Mouse (Mus musculus) ES-E14 (cell line): ENCODE measurements around the gene Gpatch8. TPM values are rescaled to one million over a fixed set of nuclear protein-coding genes. Genes with fewer than 3 reads are reported as not detected.

ENCODE experiments used
- DNase-seq: peaks from one replicate; pipeline ENCODE4 v3.0.0-alpha.2; 2013; ENCODE audit warnings: low read depth, low spot score
- H3K27ac ChIP-seq: 2 replicates; pipeline ENCODE4 v1.5.1; 2012; ENCODE audit warnings: low read depth, mild to moderate bottlenecking, low read length, moderate library complexity, mixed read lengths; ENCODE audit not compliant: poor library complexity, insufficient read depth, severe bottlenecking
- H3K36me3 ChIP-seq: 2 replicates; pipeline ENCODE4 v1.6.1; 2012; ENCODE audit warnings: mild to moderate bottlenecking, low read length, moderate library complexity, mixed read lengths; ENCODE audit not compliant: control insufficient read depth, poor library complexity, insufficient read depth, severe bottlenecking
- H3K4me1 ChIP-seq, 2 experiments: fragments of 150-350 bp in 1 of 2; sonication (generic) in 1 of 2; 2 replicates each; pipeline ENCODE4 v1.6.1; 2012; ENCODE audit warnings: low read length in 2 of 2, mild to moderate bottlenecking in 1 of 2, mixed read lengths in 1 of 2; ENCODE audit not compliant: control insufficient read depth in 2 of 2, insufficient read depth in 2 of 2, poor library complexity in 1 of 2
- H3K4me3 ChIP-seq, 2 experiments: fragments of 150-350 bp in 1 of 2; sonication (generic) in 1 of 2; 2 replicates each; pipeline ENCODE4 v1.5.1; 2012; ENCODE audit warnings: low read length in 2 of 2, low read depth in 1 of 2, mild to moderate bottlenecking in 1 of 2, mixed read lengths in 1 of 2; ENCODE audit not compliant: insufficient read depth in 1 of 2, poor library complexity in 1 of 2, severe bottlenecking in 1 of 2
- H3K9ac ChIP-seq: 2 replicates; pipeline ENCODE4 v1.6.1; 2012; ENCODE audit warnings: low read depth, mild to moderate bottlenecking, low read length, mixed read lengths; ENCODE audit not compliant: poor library complexity, insufficient read depth, severe bottlenecking
- H3K9me3 ChIP-seq: fragments of 150-350 bp; sonication (generic); 2 replicates; pipeline ENCODE4 v1.6.1; 2012; ENCODE audit warnings: low read depth, mild to moderate bottlenecking, low read length; ENCODE audit not compliant: control insufficient read depth, insufficient read depth
- CHD2 ChIP-seq: IDR thresholded peaks from 2 replicates; pipeline ENCODE4 v1.6.1; 2014; ENCODE audit warnings: mild to moderate bottlenecking, low read depth, low read length, inconsistent platforms
- HCFC1 ChIP-seq: IDR thresholded peaks from 2 replicates; pipeline ENCODE4 v1.6.1; 2012; ENCODE audit warnings: low read length, inconsistent platforms, borderline replicate concordance; ENCODE audit not compliant: insufficient read depth
- MAFK ChIP-seq: IDR thresholded peaks from 2 replicates; pipeline ENCODE4 v1.6.1; 2014; ENCODE audit warnings: mild to moderate bottlenecking, low read depth, low read length, inconsistent platforms; ENCODE audit not compliant: insufficient read depth
- ZC3H11A ChIP-seq: IDR thresholded peaks from 2 replicates; pipeline ENCODE4 v1.6.1; 2012; ENCODE audit warnings: low read depth, mild to moderate bottlenecking, inconsistent platforms, low read length, borderline replicate concordance
- ZNF384 ChIP-seq: IDR thresholded peaks from 2 replicates; pipeline ENCODE4 v1.6.1; 2012; ENCODE audit warnings: low read depth, low read length, inconsistent platforms
- in situ Hi-C, 2 experiments: fragments of 600-800 bp; cut with MboI; formaldehyde crosslinking; loops; one replicate each; pipeline ENCODE4 v1.15.1; 2025; ENCODE audit warnings: low sequenced_read_pairs in 2 of 2, inconsistent platforms in 1 of 2; ENCODE audit not compliant: unreplicated experiment in 2 of 2
- total RNA-seq: library from RNA; depleted of rRNA; stranded (reverse); fragments of 300-350 nt; gene quantifications from 2 replicates; pipeline ENCODE4 v1.2.3, GENCODE M21; 2012

Gene Gpatch8
- total RNA-seq, 1 experiment = 22.9 TPM

GRCm38 (mm10) chr11:102448327-102448726 lies 107.9 kb downstream of the Gpatch8 start:
- peaks cover 2 to 31% of the 10 kb centered on the region in 2 experiments; a peak in 2 of 4 replicates for H3K4me1 ChIP-seq
- no peak overlapping the region for H3K9ac ChIP-seq
- H3K27ac ChIP-seq = no peak overlapping the region
- no peaks in the 10 kb centered on the region for H3K36me3 ChIP-seq
- no peak overlapping the region for H3K4me3 ChIP-seq
- in situ Hi-C loops = no loop called here
- DNase-seq = no peak
- H3K9me3 ChIP-seq = no peaks in the 10 kb centered on the region; the same call in 1 of the 2 replicates
- TF ChIP-seq MAFK (no peak), HCFC1 (no peak), CHD2 (no peak), ZNF384 (no peak), ZC3H11A (no peak)

- peak; percentile 59 for DNase-seq
- Histone ChIP-seq H3K36me3 (no peaks in the 10 kb centered on the region), H3K9ac (peak within 1 kb of the TSS; percentile 79), H3K4me1 (peaks cover 2 to 31% of the 10 kb centered on the region in 2 experiments; a peak in 2 of 4 replicates), H3K4me3 (peak within 1 kb of the TSS; percentile 76 to 93), H3K27ac (peak within 1 kb of the TSS; percentile 0; the same call in 1 of the 2 replicates), H3K9me3 (no peaks in the 10 kb centered on the region; the same call in 1 of the 2 replicates)
- in situ Hi-C loops = no loop called here
- TF ChIP-seq CHD2 (no peak), HCFC1 (peak; percentile 19; the same call in 1 of the 2 replicates)
Measured at GRCm38 (mm10) chr11:102447497-102447896, 108.7 kb downstream of the Gpatch8 start, which contains the start of gene Fam171a2. Gene Fam171a2 (minus strand): TSS chr11:102447682.

- no peak for DNase-seq
- peak overlapping the region; percentile 0; the same call in 1 of the 2 replicates for H3K27ac ChIP-seq
- in situ Hi-C loops = no loop called here
- peak overlapping the region; percentile 79 for H3K9ac ChIP-seq
- TF ChIP-seq HCFC1 = no peak
- TF ChIP-seq MAFK = no peak
- TF ChIP-seq ZNF384 = no peak
- TF ChIP-seq ZC3H11A = no peak
- no peaks in the 10 kb centered on the region for H3K36me3 ChIP-seq
- peak overlapping the region; percentile 76 to 93 for H3K4me3 ChIP-seq
- H3K9me3 ChIP-seq = no peaks in the 10 kb centered on the region; the same call in 1 of the 2 replicates
- H3K4me1 ChIP-seq = peaks cover 2 to 31% of the 10 kb centered on the region in 2 experiments; a peak in 2 of 4 replicates
Measured at GRCm38 (mm10) chr11:102446581-102447461, 109.4 kb downstream of the Gpatch8 start.

- Histone ChIP-seq H3K36me3 (no peaks in the 10 kb centered on the region), H3K4me3 (no peak overlapping the region; a peak in 1 of 4 replicates), H3K27ac (no peak overlapping the region), H3K9me3 (no peaks in the 10 kb centered on the region), H3K4me1 (peaks cover 2 to 31% of the 10 kb centered on the region in 2 experiments; a peak in 2 of 4 replicates), H3K9ac (no peak overlapping the region)
- in situ Hi-C loops = no loop called here
- TF ChIP-seq MAFK (no peak), ZC3H11A (no peak), HCFC1 (no peak), ZNF384 (no peak), CHD2 (no peak)
- no peak for DNase-seq
Measured at GRCm38 (mm10) chr11:102445891-102446361, 110.3 kb downstream of the Gpatch8 start.
